Mouse (Mus musculus) B cell, adult 2 months (primary cell): Measurements from ENCODE around the gene Zbtb14.

Experiments used
- DNase-seq, 2 experiments: peaks; one replicate each; pipeline ENCODE4 v3.0.0; 2022

Zbtb14 gene

DNA sequence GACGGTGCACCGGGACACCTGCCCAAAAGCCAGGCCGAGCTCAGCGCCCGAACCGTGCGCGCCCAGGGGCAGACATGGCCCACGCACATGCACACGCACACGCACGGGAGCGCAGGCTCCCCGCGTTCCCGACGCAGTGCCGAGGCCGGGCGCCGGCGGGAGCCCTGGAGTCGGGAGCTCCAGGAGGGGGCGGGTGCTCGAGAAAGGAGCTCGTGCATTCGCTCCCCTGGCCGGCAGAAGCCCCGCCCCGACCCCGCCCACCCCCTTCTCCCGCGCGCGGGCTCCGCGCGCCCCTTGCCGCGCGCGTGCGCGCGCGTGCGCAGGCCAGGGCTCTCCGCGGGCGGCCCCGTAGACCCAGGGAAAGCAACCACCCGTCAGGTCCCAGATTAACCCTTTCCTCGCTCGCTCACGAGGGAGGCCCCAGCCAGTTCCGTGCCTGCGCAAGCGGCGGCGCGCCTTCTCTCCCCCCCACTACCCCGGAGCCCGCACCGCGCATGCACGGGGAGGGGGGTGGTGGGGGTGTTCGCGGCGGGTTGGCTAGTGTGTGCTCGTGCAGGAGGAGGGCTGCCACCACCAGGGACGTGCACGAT lies at the start of gene Zbtb14:
TSS of gene Zbtb14 (plus strand) at position 540 of the 590 bp plus-strand sequence.
- DNase-seq: peak; percentile 92 to 93

DNA sequence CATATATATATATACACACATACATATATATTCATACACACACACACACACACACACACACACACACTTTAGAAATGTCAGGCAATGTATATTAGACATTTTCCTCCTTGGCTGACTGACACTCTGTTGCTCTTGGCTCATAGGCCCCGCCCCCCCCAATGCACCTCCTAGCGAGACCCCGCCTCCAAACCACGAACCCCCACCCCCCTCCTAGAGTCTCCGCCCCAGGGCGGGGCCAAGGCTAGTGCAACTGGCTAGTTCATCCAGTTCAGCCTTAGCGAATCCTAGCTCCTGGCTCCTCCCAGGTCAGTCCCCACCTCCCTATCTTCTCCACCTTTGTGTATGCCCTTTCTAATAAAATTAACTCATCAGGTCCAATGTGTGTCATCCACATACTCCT lies 36.8 kb upstream of the Zbtb14 start:
- DNase-seq: peak in 1 of 2 experiments; percentile 8

DNA sequence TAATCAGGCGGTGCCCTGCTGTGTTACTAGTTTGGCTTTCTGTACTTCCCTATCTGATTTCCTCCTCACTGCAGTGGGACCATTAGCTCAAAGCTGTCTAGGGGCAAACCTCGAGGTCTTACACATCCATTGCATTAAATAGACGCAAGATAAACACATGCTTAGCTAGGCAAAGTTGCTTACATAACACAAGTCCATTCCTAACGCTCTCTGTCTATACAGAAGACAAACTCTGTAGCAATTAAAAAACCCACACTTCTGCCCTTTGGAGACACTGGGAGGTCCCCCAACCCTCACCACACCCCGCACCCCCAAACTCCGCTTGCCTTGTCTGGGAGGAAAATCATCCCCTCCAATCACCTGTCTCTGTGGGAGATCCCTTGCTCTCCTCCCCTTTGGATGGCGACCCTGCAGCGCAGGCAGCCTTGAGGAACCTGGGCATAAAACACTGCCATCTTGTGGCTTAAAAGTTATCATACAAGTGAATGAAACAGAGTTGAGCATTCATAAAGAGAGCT lies 33.8 kb upstream of the Zbtb14 start:
- DNase-seq: peak; percentile 9 to 15

DNA sequence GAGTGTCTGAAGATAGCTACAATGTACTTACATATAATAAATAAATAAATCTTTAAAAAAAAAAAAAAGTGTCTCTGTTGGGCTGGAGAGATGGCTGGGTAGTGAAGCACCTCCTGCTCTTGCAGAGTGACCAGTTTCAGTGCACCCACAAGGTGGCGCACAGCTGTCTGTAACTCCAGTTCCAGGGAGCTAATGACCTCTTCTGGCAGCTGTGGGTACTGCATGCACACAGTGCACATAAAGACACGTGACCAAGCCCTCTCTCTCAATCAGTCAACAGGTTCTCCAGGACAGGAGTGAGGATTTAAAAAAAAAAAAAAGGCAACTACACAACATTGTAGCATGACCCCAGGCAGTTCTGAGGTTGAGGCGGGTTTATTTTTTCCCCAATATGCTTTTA lies 17.8 kb upstream of the Zbtb14 start:
- peak; percentile 69 to 70 for DNase-seq

DNA sequence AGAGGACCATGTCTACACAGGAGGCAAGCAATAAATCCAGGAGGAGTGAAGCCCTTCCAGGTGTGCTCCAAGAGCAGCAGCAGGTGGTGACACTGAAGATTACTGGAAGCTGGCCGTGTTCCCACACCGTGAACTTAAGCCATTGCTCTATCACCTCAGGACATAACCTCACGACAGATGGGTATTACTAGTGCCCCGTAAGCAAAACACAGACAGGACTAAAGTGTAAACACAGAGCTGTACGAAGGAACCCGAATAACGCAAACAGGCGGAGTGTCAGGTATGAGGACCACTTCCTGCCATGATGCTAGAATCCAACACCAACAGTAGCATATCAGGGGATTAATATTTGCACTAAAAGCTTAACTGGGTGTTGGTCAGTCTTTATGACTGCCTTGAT lies 2.0 kb upstream of the Zbtb14 start:
- no peak for DNase-seq

DNA sequence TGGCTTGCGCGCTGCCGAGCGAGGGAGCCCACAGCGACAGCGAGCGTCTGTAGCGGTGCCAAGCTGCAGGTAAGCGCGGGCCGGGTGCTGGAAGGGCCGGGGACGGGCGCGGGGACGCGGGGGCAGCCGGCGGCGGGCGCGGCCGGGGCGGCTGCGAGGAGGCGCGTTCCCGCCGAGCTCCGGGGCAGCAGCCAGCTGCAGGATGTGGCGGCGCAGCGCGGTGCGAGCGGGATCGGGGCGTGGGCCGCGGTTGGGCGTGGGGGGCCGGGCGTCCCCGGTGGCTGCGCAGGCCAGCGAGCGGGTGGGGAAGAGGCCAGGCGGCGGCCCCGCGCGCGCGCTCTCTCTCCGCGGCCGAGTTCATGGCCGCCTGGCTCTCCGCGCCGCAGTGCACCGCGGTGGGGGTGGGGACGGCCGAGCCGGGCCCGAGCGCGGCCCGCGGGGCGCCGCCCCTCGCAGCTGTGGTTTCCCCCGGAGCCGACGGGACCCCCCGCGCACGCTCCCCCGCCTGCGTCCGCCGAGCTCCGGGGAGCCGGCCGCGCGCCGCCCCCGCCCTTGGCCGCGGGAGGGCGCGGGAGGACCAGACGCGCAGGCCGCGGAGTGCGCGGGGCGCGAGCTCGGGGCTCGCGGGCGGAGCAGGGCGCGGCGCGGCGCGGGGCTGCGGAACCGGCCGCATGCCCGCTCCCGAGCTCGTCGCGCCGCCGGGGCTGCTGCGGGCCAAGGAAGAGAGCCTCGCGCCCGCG lies 521 bp downstream of the Zbtb14 start:
- DNase-seq: peak; percentile 78 to 82

DNA sequence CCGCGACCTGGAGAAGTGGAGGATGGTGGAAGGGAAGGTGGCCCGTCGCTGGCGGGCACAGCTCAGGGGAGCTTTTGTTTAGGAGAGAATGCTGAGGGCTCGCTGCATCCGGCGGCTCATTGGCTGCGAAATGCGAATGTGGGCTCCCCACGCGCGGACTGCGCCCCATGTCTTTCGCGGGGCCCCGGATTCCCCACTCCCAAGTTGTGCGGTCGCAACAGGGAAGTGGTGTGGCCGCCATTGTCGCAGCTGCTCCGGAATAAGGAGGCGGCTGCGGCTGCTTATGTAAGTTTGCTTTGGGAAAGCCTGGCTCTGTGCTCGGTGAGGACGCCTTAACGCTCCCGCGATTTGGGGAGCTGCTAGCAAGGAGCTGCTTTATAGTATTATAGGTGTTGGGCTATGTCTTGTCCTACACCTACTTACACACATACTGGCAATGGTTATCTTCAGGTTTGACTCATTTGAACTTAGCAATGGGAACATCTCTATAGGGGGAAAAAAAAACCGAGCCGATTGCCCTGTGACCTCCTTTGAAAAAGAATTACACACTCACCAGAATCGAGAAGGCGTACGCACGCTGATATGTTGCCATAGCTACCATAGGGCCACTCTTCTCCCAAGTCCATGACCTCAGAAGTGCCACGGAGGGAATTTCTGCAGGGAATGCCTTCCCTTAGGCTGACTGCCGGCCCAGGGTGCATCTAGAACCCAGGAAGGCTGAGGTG lies 1.3 kb downstream of the Zbtb14 start:
- DNase-seq: peak; percentile 8 to 13

DNA sequence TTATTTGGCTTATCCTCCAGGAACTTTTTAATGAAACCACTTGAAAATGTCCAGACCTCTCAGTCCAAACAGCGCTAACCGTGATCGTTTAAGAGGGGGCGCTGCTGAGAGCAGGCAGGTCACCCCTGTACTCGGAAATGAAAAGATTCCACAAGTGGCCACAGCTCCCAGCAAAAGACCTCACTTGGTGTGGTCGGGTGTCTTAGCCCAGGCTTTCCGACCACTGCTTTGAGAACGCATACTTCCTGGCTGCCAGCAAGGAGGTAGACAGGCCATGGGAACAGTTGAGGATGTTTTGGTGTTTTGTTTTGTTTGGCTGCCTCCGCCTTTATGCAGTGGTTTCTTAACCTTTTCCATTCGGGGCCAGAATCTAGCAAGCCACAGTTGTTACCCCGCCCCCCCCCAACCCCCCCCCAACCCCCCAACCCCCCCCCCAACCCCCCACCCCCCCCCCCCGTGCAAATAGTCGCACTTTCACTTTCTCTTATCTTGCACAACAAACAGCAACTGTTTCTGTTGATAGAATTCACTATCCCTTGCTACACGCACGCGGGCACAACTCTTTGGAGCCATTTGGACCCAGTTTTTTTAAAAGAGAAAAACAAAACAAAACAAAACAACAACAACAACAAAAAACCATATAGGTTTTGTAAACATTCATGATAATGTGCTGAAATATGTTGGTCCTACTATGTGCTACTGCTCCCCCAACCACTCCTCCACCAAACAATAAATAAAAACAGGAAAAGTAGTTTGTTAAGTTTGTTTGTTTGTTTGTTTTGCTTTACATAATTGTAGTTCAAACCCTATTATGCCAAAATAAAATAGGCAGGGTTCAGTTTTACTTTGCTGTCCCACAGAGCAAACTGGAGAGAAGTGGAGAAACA lies 13.5 kb downstream of the Zbtb14 start:
- peak; percentile 42 to 46 for DNase-seq

DNA sequence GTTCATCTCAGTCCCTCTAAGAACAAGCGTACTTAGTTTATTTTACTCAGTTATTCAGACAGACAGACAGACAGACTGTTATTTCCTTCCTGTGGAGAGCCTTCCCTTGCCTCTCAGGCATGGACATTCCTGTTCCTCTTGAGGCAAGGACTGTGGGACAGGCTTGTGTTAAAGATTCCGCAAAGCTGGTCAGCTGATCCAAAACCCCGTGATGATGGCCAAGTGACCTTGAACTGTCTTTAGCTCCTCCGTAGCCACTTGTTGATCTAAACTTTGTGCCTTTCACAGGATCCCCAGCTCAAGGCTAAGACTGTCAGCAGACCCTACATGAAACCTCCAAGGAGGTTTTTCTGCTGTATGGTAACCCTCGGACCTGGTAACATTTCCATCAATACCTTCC lies 14.3 kb downstream of the Zbtb14 start:
- DNase-seq: no peak

DNA sequence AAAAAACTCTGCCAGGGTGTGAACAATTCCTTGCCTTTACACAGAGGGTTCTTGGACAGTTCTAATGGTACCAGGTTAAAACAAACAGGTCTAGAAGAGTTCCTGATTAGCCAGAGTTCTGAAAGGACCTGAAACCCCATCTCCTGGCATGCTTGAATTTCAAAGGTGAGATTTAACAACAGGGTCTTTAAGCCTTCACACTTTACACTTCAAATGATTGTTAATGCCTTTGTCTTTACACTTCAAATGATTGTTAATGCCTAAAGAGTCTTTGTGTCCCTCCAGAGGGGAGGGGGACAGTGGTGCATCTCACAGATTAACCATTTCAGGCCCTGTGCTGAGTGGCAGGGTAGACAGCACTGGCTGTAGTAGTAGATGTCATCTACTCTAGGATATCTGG lies 15.2 kb downstream of the Zbtb14 start:
- no peak for DNase-seq

DNA sequence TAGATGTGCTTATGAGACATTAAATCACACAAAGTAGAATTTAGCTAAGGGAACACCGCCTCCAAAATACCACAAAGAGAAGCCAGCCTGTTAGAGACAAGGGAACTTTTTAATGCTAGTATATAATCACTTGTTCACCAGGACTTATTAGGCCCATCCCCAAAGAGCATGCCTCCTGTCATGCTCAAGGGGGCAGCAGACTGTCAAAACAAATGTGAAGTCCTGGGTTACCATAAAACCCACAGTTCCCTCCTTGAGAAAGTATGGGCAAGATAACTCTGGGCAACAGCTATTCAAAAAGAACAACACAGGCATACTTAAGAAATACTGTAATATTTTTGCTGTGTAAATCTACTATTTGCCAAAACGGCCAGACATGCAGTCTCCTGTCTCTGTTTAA lies 18.3 kb downstream of the Zbtb14 start:
- peak; percentile 28 to 45 for DNase-seq

DNA sequence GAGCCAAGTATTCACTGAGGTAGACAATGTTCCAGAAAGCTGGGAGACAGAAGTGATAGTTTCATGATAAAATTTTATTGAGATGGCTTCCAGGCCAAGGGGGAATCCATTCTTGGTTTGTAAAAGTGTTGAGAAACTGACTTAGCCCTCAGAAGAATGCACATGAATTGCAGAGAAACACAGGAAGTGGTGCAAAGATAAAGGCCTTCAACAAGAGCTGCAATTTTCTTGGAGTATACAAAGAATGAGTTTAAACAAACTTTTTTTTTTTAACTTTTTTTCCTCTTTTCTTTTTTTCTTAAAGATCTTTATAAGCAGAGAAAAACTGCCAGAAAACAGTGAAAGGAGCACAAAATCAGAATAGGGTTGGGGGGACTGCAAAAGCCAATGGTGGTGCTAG lies 33.3 kb downstream of the Zbtb14 start:
- no peak for DNase-seq

DNA sequence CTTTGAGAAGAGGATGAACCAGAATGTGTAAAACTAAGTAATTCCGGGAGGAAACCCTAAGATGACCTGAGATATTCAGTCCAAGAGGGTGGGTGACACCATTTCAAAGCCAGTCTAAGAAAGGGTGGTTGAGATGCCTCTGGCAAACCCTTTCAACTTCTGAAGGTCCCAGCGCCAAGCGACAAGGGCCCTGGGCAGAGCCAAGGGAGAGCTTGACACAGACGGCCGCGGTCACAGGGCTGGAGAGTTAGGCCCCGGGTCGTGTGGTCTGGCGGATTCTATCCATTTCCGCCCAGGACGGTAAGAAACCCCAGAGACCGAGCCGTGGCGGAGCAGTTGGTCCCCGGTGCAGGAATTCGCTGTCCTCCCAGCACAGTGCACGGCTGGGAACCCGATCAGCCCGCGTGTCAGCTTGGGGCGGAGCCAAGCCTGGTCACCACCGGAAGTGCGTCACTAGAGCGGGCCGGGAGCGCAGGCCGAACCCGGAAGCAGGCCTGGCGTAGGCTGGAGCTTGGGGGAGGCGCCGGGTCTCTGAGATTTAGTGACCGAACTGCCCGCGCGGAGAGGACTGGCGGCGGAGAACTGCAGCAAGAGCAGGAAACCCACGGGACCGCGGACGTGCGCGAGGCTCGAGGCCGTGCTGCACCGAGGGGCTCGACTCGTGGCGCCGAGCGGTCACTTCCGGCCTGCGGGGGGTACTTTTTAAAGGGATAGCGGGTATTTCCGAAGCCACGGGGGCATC lies 34.2 kb downstream of the Zbtb14 start:
- peak; percentile 94 to 96 for DNase-seq

DNA sequence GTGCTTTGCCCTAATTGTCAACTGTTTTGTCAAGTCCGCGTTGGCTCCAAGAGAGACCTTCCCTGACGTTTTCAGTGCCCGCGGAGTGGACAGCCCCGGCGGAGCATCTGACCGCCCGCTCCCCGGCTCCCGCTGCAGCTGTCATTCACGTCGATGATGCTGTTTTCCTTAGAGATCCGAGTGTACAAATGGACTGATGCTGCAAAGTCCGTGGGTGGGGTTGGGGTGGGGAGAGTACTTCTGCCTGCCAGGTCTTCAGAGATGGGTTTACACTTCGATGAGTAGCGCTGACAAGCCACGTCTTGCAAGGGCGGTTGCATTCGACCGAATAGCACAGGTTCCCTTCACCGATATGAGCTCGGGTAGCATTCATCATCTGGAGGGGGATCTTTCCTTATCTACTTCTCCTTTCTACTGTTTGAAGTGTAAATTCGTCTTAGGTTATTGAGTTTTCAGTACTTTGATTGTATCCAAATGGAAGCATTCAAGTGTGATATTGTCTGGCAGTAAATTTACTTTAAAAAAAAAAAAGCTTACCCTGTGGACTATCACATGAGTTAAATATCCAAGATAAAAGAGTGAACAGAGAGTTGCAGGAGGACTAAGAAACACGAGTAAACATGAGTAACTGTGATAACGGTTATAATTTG lies 35.0 kb downstream of the Zbtb14 start:
- peak in 1 of 2 experiments; percentile 51 for DNase-seq

DNA sequence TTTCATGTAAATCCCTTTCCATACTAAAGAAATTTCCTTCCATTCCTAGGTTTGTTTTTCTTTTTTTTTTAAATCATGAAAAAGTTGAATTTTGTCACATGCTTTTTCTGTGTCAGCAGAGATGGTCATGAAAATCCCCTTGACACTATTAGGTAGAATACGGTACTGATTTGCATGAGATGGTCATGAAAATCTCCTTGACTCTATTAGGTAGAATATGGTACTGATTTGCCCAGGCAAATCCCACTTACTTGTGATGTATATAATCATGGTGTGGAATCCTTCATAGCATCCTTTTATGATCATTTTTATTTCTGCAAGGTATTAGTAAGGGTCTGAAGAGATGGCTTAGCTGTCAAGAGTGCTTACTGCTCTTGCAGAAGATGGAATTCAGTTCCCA lies 38.7 kb downstream of the Zbtb14 start:
- DNase-seq: no peak

DNA sequence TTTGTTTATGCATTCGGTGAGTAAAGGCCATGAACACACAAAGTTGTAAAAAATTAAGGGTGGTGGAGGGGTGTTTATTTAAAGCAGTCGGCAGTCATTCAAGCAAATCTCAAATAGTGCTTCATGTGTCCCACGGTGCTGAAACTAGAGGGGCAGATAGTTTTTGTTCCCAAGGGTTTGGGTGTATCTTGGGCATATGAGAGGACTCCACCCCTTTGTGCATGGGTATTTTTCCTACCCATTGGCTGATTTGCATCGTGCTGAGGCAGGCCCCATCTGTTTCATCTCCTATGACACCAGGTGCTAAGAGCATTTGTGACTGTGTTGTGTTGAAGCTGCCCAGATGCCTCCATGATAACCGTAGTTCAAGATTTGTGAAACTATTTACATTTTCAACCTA lies 55.0 kb downstream of the Zbtb14 start:
- DNase-seq: no peak

DNA sequence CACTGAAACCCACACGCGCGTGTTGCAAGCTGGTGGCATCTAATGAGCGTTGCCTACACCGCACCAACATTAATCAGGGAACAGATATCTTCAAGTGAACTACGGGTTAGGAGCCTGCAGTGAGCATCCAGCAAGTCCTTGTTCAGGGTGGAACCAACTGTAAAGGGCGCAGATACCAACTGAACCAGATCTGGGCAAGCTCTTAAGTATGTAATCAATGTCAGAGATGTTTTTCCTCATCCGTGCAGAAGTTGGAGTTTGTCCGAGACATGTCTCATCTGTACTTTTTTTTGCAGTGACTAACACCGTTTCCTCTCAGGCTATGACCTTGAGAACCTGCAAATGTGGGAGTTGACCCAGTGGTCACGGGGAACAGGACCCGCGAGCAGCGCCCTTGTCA lies 55.6 kb downstream of the Zbtb14 start:
- DNase-seq: no peak

DNA sequence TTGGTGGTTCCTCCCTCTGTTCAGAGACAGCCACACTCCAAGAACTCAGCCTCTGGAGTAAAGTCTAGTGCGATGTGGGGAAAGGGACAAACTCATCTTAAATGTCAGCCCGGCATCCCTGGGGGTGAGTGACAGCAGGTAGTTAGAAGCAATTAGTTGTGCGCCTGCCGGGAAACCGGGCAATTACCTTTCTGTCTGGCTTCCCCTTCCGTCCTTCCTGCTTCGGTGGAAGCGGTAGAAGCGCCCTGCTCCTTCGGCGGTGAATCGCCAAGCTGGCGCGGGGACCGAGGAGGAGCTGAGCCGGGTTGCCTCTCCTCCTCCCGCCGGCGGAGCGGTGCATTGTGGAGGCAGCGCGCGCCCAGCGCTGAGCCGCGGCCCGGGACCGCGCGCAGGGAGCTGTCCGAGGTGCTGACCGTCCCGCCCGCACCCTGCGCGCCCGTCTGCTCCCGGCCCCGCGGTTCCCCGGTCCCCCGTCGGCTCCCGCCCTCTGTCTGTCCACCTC lies 56.2 kb downstream of the Zbtb14 start, which contains the start of gene Akain1:
TSS of gene Akain1 (plus strand) at position 337 of the 502 bp plus-strand sequence.
- DNase-seq: peak; percentile 65 to 68

DNA sequence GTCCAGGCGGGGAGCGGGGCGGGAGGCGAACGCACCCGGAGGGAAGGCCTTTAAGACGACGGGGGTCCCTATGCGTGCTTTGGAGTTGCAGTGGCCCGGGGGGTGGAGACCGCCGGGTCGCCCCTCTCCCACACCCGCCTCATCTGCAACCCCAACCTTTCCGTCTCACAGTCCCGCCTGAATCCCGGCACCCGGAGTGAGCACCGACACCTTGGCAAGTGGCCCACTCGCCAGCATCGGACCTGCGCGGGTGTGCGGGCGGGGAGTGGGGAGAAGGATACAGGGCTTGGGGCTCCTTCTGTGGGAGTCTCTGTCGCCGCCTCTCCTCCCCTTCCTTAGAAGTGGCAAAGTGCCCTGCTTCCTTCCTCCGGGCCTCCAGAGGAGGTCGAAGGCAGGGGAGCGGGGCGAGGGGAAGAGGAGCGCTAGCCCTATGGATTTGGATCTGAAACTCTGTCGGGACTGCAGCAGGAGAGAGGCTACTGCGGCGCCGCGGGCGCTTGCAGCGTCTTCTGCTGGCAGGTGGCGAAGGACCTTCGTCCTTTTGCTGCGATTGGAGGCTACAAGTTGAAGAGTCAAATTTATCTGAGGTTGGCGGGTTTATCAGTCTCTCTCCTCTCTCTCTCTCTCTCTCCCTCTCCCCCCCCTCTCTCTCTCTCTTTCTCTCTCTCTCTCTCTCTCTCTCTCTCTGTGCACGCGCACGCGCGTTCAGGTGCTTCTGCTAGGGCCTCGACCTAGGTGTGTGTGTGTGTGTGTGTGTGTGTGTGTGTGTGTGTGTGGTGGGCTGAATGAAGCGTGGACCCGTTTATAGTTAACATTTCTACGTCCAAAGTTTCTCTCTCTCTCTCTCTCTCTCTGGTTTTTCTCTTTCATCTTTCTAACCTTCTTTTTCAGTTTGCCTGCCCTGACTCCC lies 57.0 kb downstream of the Zbtb14 start:
- no peak for DNase-seq
